Mouse (Mus musculus) heart, embryonic 11.5 days (tissue): ENCODE results near the gene Pacsin1. TPM values are rescaled to one million over a fixed set of nuclear protein-coding genes. Genes with fewer than 3 reads are reported as not detected.

Experiments
- ATAC-seq: fragments of 200-750 bp; cut with Nextera tagmentation; replicated peaks from 2 replicates; pipeline ENCODE4 v1.8.0; 2017; ENCODE audit warnings: moderate library complexity; ENCODE audit not compliant: insufficient number of reproducible peaks, low FRiP score, low TSS enrichment
- H3K27ac ChIP-seq: fragments of 300-500 bp; sonication (generic); 2 replicates; pipeline ENCODE4 v1.5.1; 2014; ENCODE audit warnings: mild to moderate bottlenecking, low read depth, low read length
- H3K27me3 ChIP-seq: fragments of 300-500 bp; sonication (generic); 2 replicates; pipeline ENCODE4 v1.6.1; 2014; ENCODE audit warnings: mild to moderate bottlenecking, low read length, mixed read lengths; ENCODE audit not compliant: control insufficient read depth, insufficient read depth
- H3K36me3 ChIP-seq: fragments of 300-500 bp; sonication (generic); 2 replicates; pipeline ENCODE4 v1.6.1; 2014; ENCODE audit warnings: mild to moderate bottlenecking, low read length, moderate library complexity, mixed read lengths; ENCODE audit not compliant: control insufficient read depth, insufficient read depth
- H3K4me1 ChIP-seq: fragments of 300-500 bp; sonication (generic); 2 replicates; pipeline ENCODE4 v1.6.1; 2014; ENCODE audit warnings: low read length; ENCODE audit not compliant: control insufficient read depth, insufficient read depth
- H3K4me2 ChIP-seq: fragments of 300-500 bp; sonication (generic); 2 replicates; pipeline ENCODE4 v1.6.1; 2014; ENCODE audit warnings: mild to moderate bottlenecking, moderate library complexity
- H3K4me3 ChIP-seq: fragments of 300-500 bp; sonication (generic); 2 replicates; pipeline ENCODE4 v1.5.1; 2014; ENCODE audit warnings: low read depth, low read length
- H3K9ac ChIP-seq: fragments of 300-500 bp; sonication (generic); 2 replicates; pipeline ENCODE4 v1.6.1; 2014; ENCODE audit warnings: mild to moderate bottlenecking, low read depth, low read length, moderate library complexity
- H3K9me3 ChIP-seq: fragments of 300-500 bp; sonication (generic); replicated peaks from 2 replicates; pipeline ENCODE4 v1.6.1; 2016; ENCODE audit warnings: low read length; ENCODE audit not compliant: control insufficient read depth
- WGBS: fragments of 180-500 bp; shearing (Covaris S2); extraction: QIAGEN DNeasy Blood & Tissue Kit; methylation state at CpG from one replicate; pipeline ENCODE4 v1.1.7; 2014; ENCODE audit not compliant: insufficient replicate concordance; 5-methylcytosine and 5-hydroxymethylcytosine counted together
- polyA plus RNA-seq: library from polyadenylated mRNA; unstranded; fragments of >200 nt; fragmentation: Nextera tagmentation; extraction: Ambion mirVana; gene quantifications from 2 replicates; pipeline ENCODE4 v1.2.1, GENCODE M21; 2014

Gene Pacsin1
- polyA plus RNA-seq, 1 experiment from 2014 or later, result 2.5 TPM

- H3K4me2 ChIP-seq, result no peak overlapping the region
- no peaks in the 10 kb centered on the region for H3K27me3 ChIP-seq
- H3K9ac ChIP-seq, result no peak overlapping the region
- WGBS, result 81% methylated on average over 3 of the region's 3 CpGs
- H3K27ac ChIP-seq, result no peak overlapping the region
- no peak for ATAC-seq
- H3K4me3 ChIP-seq, result no peak overlapping the region
- H3K9me3 ChIP-seq, result no peaks in the 10 kb centered on the region
- H3K4me1 ChIP-seq, result peaks cover 10% of the 10 kb centered on the region
- H3K36me3 ChIP-seq, result no peaks in the 10 kb centered on the region
Measured at GRCm38 (mm10) chr17:27732694-27733093, 77.4 kb downstream of the Pacsin1 start.

GRCm38 (mm10) chr17:27734344-27735073 lies 79.2 kb downstream of the Pacsin1 start:
- 16% methylated on average over 13 of the region's 13 CpGs for WGBS

GRCm38 (mm10) chr17:27740961-27741360 lies 85.7 kb downstream of the Pacsin1 start:
- Histone ChIP-seq H3K4me3 (no peak overlapping the region), H3K9ac (no peak overlapping the region), H3K4me2 (no peak overlapping the region), H3K9me3 (no peaks in the 10 kb centered on the region), H3K27ac (no peak overlapping the region), H3K36me3 (no peaks in the 10 kb centered on the region), H3K27me3 (no peaks in the 10 kb centered on the region), H3K4me1 (no peaks in the 10 kb centered on the region)
- WGBS, result 78% methylated on average over 6 of the region's 6 CpGs
- no peak for ATAC-seq

More at GRCm38 (mm10) chr17:27734344-27735073, 79.2 kb downstream of the Pacsin1 start:
- no peaks in the 10 kb centered on the region for H3K36me3 ChIP-seq
- peaks cover 10% of the 10 kb centered on the region for H3K4me1 ChIP-seq
- H3K9me3 ChIP-seq, result no peaks in the 10 kb centered on the region
- H3K27ac ChIP-seq, result no peak overlapping the region
- H3K4me3 ChIP-seq, result no peak overlapping the region
- H3K4me2 ChIP-seq, result no peak overlapping the region
- no peak for ATAC-seq
- H3K27me3 ChIP-seq, result no peaks in the 10 kb centered on the region
- H3K9ac ChIP-seq, result 0 out of 2 replicates have a peak overlapping the region, but pooled peaks have one; percentile 28

- Histone ChIP-seq H3K9me3 (no peaks in the 10 kb centered on the region), H3K4me3 (no peak overlapping the region), H3K9ac (no peak overlapping the region), H3K36me3 (no peaks in the 10 kb centered on the region; the same call in 1 of the 2 replicates), H3K4me1 (no peaks in the 10 kb centered on the region), H3K27ac (no peak overlapping the region), H3K27me3 (no peaks in the 10 kb centered on the region), H3K4me2 (no peak overlapping the region)
- 58% methylated on average over 4 of the region's 4 CpGs for WGBS
- ATAC-seq, result no peak
Measured at GRCm38 (mm10) chr17:27746446-27746845, 91.1 kb downstream of the Pacsin1 start.

GRCm38 (mm10) chr17:27748123-27748522 lies 92.8 kb downstream of the Pacsin1 start:
- Histone ChIP-seq H3K27ac (no peak overlapping the region), H3K4me2 (no peak overlapping the region), H3K27me3 (no peaks in the 10 kb centered on the region), H3K4me1 (no peaks in the 10 kb centered on the region), H3K4me3 (no peak overlapping the region), H3K36me3 (peaks cover 3% of the 10 kb centered on the region), H3K9me3 (no peaks in the 10 kb centered on the region), H3K9ac (no peak overlapping the region)
- no peak for ATAC-seq
- WGBS, result 95% methylated on average over 2 of the region's 2 CpGs

GRCm38 (mm10) chr17:27750451-27750942 lies 95.2 kb downstream of the Pacsin1 start:
- H3K27me3 ChIP-seq, result no peaks in the 10 kb centered on the region
- H3K4me2 ChIP-seq, result no peak overlapping the region
- no peak for ATAC-seq
- no peaks in the 10 kb centered on the region for H3K9me3 ChIP-seq
- H3K4me3 ChIP-seq, result no peak overlapping the region
- H3K27ac ChIP-seq, result no peak overlapping the region
- H3K9ac ChIP-seq, result no peak overlapping the region
- peaks cover 5% of the 10 kb centered on the region for H3K36me3 ChIP-seq
- WGBS, result 87% methylated on average over 6 of the region's 6 CpGs
- H3K4me1 ChIP-seq, result no peaks in the 10 kb centered on the region

GRCm38 (mm10) chr17:27751314-27752202 lies 96.2 kb downstream of the Pacsin1 start:
- Histone ChIP-seq H3K36me3 (peaks cover 5% of the 10 kb centered on the region), H3K27ac (no peak overlapping the region), H3K4me3 (no peak overlapping the region), H3K4me1 (no peaks in the 10 kb centered on the region), H3K4me2 (no peak overlapping the region), H3K9me3 (no peaks in the 10 kb centered on the region), H3K9ac (no peak overlapping the region), H3K27me3 (no peaks in the 10 kb centered on the region)
- no peak for ATAC-seq
- 86% methylated on average over 8 of the region's 8 CpGs for WGBS

GRCm38 (mm10) chr17:27760169-27760568 lies 104.9 kb downstream of the Pacsin1 start:
- H3K36me3 ChIP-seq, result peaks cover 8% of the 10 kb centered on the region
- H3K4me1 ChIP-seq, result peaks cover 14% of the 10 kb centered on the region
- H3K9me3 ChIP-seq, result no peaks in the 10 kb centered on the region
- no peak overlapping the region for H3K4me2 ChIP-seq
- no peaks in the 10 kb centered on the region for H3K27me3 ChIP-seq
- H3K9ac ChIP-seq, result no peak overlapping the region
- WGBS, result 80% methylated on average over 6 of the region's 6 CpGs
- H3K27ac ChIP-seq, result no peak overlapping the region
- ATAC-seq, result no peak
- no peak overlapping the region for H3K4me3 ChIP-seq
